Comparison of ENCODE assay signal across 9 mouse cellular contexts in genomic region chr4:97775494-97776265, GRCm38 (mm10). TPM values are rescaled to one million over a fixed set of nuclear protein-coding genes. Genes with fewer than 3 reads are reported as not detected.
DNase-seq lines count a peak whose midpoint lies in the region; ATAC-seq and TF ChIP-seq lines count a peak whose summit lies in the region.
"Had no signal": no experiment of that assay in that cellular context is flagged by ENCODE, and none has a peak within 500 bp of the region (broad histone marks: within the 10 kb centered on the region; RNA-seq: fewer than 3 reads in every experiment).

No protein-coding gene starts in this region.

- H3K36me3 ChIP-seq in liver, adult 2 months (ENCODE audit: control insufficient read depth, insufficient read depth, low read length) = no peaks in the 10 kb centered on the region
- H3K36me3 ChIP-seq in forebrain, embryonic 10.5 days (replicated peaks) = no peaks in the 10 kb centered on the region
- no peaks in the 10 kb centered on the region for H3K36me3 ChIP-seq in intestine, postnatal 0 days (ENCODE audit: control insufficient read depth, insufficient read depth)
- H3K36me3 ChIP-seq in midbrain, embryonic 13.5 days = no peaks in the 10 kb centered on the region

- WGBS in liver, adult 2 months = 1% methylated on average over 20 of the region's 20 CpGs
- under 1% methylated on average over 20 of the region's 20 CpGs for WGBS in forebrain, embryonic 10.5 days
- WGBS in intestine, postnatal 0 days = 5% methylated on average over 20 of the region's 20 CpGs
- WGBS in midbrain, embryonic 13.5 days = under 1% methylated on average over 20 of the region's 20 CpGs

- no peak for ATAC-seq in intestine, postnatal 0 days
- no peak for ATAC-seq in midbrain, embryonic 13.5 days
- no peak for ATAC-seq in activated CD4-positive, CD25-positive, alpha-beta regulatory T cell, adult 4 months

- H3K4me1 ChIP-seq in liver, adult 2 months (ENCODE audit: control insufficient read depth, insufficient read depth, low read length) = peaks cover 12% of the 10 kb centered on the region; the same call in 1 of the 2 replicates
- peaks cover 67% of the 10 kb centered on the region for H3K4me1 ChIP-seq in forebrain, embryonic 10.5 days
- 0 out of 2 replicates have a peak, but pooled peaks cover 9% of the 10 kb centered on the region for H3K4me1 ChIP-seq in intestine, postnatal 0 days (replicated peaks; ENCODE audit: control insufficient read depth, insufficient read depth, low read length)
- peaks cover 51% of the 10 kb centered on the region for H3K4me1 ChIP-seq in midbrain, embryonic 13.5 days (replicated peaks)

- peaks cover 11% of the 10 kb centered on the region for H3K79me2 ChIP-seq in liver, adult 2 months (ENCODE audit: control insufficient read depth, insufficient read depth, low read length)

- no peak for TF ChIP-seq POLR2A in liver, adult 2 months (IDR thresholded peaks at IDR 0.05; ENCODE audit: extremely low read depth, insufficient read depth, low read length)

- TF ChIP-seq CTCF in liver, adult 2 months (IDR thresholded peaks at IDR 0.05; ENCODE audit: low read depth, low read length) = no peak
- TF ChIP-seq CTCF in intestine, postnatal 0 days (IDR thresholded peaks at IDR 0.05; ENCODE audit: low read depth) = no peak; the same call in 1 of the 2 replicates

- no peaks in the 10 kb centered on the region for H3K27me3 ChIP-seq in liver, adult 2 months (ENCODE audit: control insufficient read depth, insufficient read depth, low read length)
- H3K27me3 ChIP-seq in forebrain, embryonic 10.5 days (ENCODE audit: poor library complexity, severe bottlenecking) = peaks cover 72% of the 10 kb centered on the region
- H3K27me3 ChIP-seq in intestine, postnatal 0 days (replicated peaks; ENCODE audit: control insufficient read depth, insufficient read depth, low read length) = no peaks in the 10 kb centered on the region
- peaks cover 56% of the 10 kb centered on the region for H3K27me3 ChIP-seq in midbrain, embryonic 13.5 days

- no peaks in the 10 kb centered on the region for H3K9me3 ChIP-seq in forebrain, embryonic 10.5 days
- H3K9me3 ChIP-seq in intestine, postnatal 0 days (ENCODE audit: control insufficient read depth) = no peaks in the 10 kb centered on the region
- H3K9me3 ChIP-seq in midbrain, embryonic 13.5 days = no peaks in the 10 kb centered on the region

- peak overlapping the region; percentile 43 for H3K27ac ChIP-seq in liver, adult 2 months (replicated peaks; ENCODE audit: insufficient read depth, low read depth, low read length)
- H3K27ac ChIP-seq in forebrain, embryonic 10.5 days = peak overlapping the region; percentile 95
- H3K27ac ChIP-seq in intestine, postnatal 0 days (ENCODE audit: low read depth, low read length) = no peak overlapping the region; the same call in 1 of the 2 replicates
- peak overlapping the region; percentile 47 for H3K27ac ChIP-seq in midbrain, embryonic 13.5 days

- DNase-seq in liver, adult 2 months (ENCODE audit: extremely low read depth, low read depth, low spot score) = peak; percentile 52
- DNase-seq in liver = no peak
- no peak for DNase-seq in forebrain, embryonic 10.5 days (ENCODE audit: extremely low spot score, low spot score)
- DNase-seq in cerebellum, postnatal 4 days (ENCODE audit: low spot score in 2 of 2) = no peak
- no peak for DNase-seq in layer of hippocampus, adult 18-20 months (ENCODE audit: low spot score in 2 of 2)

- peak overlapping the region; percentile 76 for H3K9ac ChIP-seq in liver, adult 2 months (ENCODE audit: low read depth, low read length)
- 0 out of 2 replicates have a peak overlapping the region, but pooled peaks have one; percentile 1 for H3K9ac ChIP-seq in intestine, postnatal 0 days (ENCODE audit: low read depth, low read length)
- H3K9ac ChIP-seq in midbrain, embryonic 13.5 days (replicated peaks) = peak overlapping the region; percentile 24; the same call in 1 of the 2 replicates

- peak overlapping the region; percentile 43 for H3K4me3 ChIP-seq in liver, adult 2 months (ENCODE audit: insufficient read depth, low read depth, low read length)
- peak overlapping the region; percentile 81 for H3K4me3 ChIP-seq in forebrain, embryonic 10.5 days
- peak overlapping the region; percentile 94 for H3K4me3 ChIP-seq in intestine, postnatal 0 days (ENCODE audit: low read depth, low read length)
- H3K4me3 ChIP-seq in midbrain, embryonic 13.5 days (replicated peaks) = peak overlapping the region; percentile 72

- H3K4me2 ChIP-seq in intestine, postnatal 0 days (replicated peaks; ENCODE audit: low read depth) = peak overlapping the region; percentile 95
- H3K4me2 ChIP-seq in midbrain, embryonic 13.5 days (replicated peaks) = peak overlapping the region; percentile 88

RNA-seq across cellular contexts. Expression of gene E130114P18Rik, which starts 2.2 kb away (rescaled TPM):
- total RNA-seq in liver, adult 2 months (2014; rRNA removed) = not detected in 2 replicates
- not detected in 2 replicates for polyA plus RNA-seq in liver, adult 2 months (2012; rRNA removed)
- 14.3 and 21.3 TPM in 2 replicates for polyA plus RNA-seq in forebrain, embryonic 10.5 days (2016; fragmentation: Nextera tagmentation; extraction: Ambion mirVana)
- 1.3 and 1.6 TPM in 2 replicates for polyA plus RNA-seq in intestine, postnatal 0 days (2015; fragmentation: Nextera tagmentation; extraction: Ambion mirVana)
- polyA plus RNA-seq in midbrain, embryonic 13.5 days (2015; fragmentation: Nextera tagmentation; extraction: Ambion mirVana) = 22.5 and 24.4 TPM in 2 replicates
- not detected for polyA plus RNA-seq in activated CD4-positive, CD25-positive, alpha-beta regulatory T cell, adult 4 months (2017; shearing (Covaris generic))
- total RNA-seq in layer of hippocampus, adult 18-20 months (2021) = 1 to 10 TPM; 6.9 to 7.6 TPM
- polyA plus RNA-seq: large intestine, adult 2 months had no signal

RNA-seq across cellular contexts. Expression of gene Nfia, which starts 3.1 kb away (rescaled TPM):
- 12.5 and 20.0 TPM in 2 replicates for total RNA-seq in liver, adult 2 months (2014; rRNA removed)
- polyA plus RNA-seq in liver, adult 2 months (2012; rRNA removed) = 31.7 and 32.2 TPM in 2 replicates
- 10.9 and 17.6 TPM in 2 replicates for polyA plus RNA-seq in forebrain, embryonic 10.5 days (2016; fragmentation: Nextera tagmentation; extraction: Ambion mirVana)
- polyA plus RNA-seq in intestine, postnatal 0 days (2015; fragmentation: Nextera tagmentation; extraction: Ambion mirVana) = 15.9 and 18.4 TPM in 2 replicates
- 31.7 and 36.2 TPM in 2 replicates for polyA plus RNA-seq in midbrain, embryonic 13.5 days (2015; fragmentation: Nextera tagmentation; extraction: Ambion mirVana)
- 10 to 100 TPM in 1 of 2 experiments, 1 to 10 TPM in 1; 7.3 to 12.6 TPM for polyA plus RNA-seq in activated CD4-positive, CD25-positive, alpha-beta regulatory T cell, adult 4 months (2017; shearing (Covaris generic))
- total RNA-seq in layer of hippocampus, adult 18-20 months (2021) = 10 to 100 TPM; 94.5 to 95.9 TPM

Comparison
In these comparisons a context has a peak if more than half of its experiments do, and no peak if none do; other contexts are left out.
1. H3K4me3 ChIP-seq: peak in every context shown above with its lines; median percentile 94 in intestine, postnatal 0 days; 81 in forebrain, embryonic 10.5 days; 72 in midbrain, embryonic 13.5 days; 43 in liver, adult 2 months.
2. H3K9ac ChIP-seq: peak in every context shown above with its lines; median percentile 76 in liver, adult 2 months; 24 in midbrain, embryonic 13.5 days; 1 in intestine, postnatal 0 days.